Mouse (Mus musculus) cerebellum, adult 11-12 months (tissue): ENCODE data around the gene Ceacam9.
"Not testable (repeated sequence)": the region's sequence is repeated elsewhere in the genome, so short reads cannot be mapped to it uniquely, and the experiment has no call there.

Experiments used
- DNase-seq: peaks from one replicate; pipeline ENCODE4 v3.0.0; 2022

Gene Ceacam9

GRCm38 (mm10) chr7:16721629-16722028, at the start of gene Ceacam9:
TSS of gene Ceacam9 (plus strand) at chr7:16721929.
- no peak for DNase-seq

- DNase-seq: no peak
Observed at GRCm38 (mm10) chr7:16673823-16674222, 47.9 kb upstream of the Ceacam9 start.

- DNase-seq: not testable (repeated sequence)
Observed at GRCm38 (mm10) chr7:16674699-16675098, 47.0 kb upstream of the Ceacam9 start.

- DNase-seq: no peak
Observed at GRCm38 (mm10) chr7:16675605-16676004, 46.1 kb upstream of the Ceacam9 start, which contains the start of gene Ceacam15. TSS of gene Ceacam15 (minus strand) at chr7:16675705.

GRCm38 (mm10) chr7:16680194-16680593, 41.5 kb upstream of the Ceacam9 start:
- not testable (repeated sequence) for DNase-seq

GRCm38 (mm10) chr7:16689196-16689595, 32.5 kb upstream of the Ceacam9 start:
- no peak for DNase-seq

- no peak for DNase-seq
Observed at GRCm38 (mm10) chr7:16695025-16695424, 26.7 kb upstream of the Ceacam9 start.

GRCm38 (mm10) chr7:16699042-16699441, 22.7 kb upstream of the Ceacam9 start:
- no peak for DNase-seq

GRCm38 (mm10) chr7:16700583-16700982, 21.1 kb upstream of the Ceacam9 start:
- no peak for DNase-seq

- no peak for DNase-seq
Observed at GRCm38 (mm10) chr7:16706385-16706784, 15.3 kb upstream of the Ceacam9 start.

- no peak for DNase-seq
Observed at GRCm38 (mm10) chr7:16708244-16708643, 13.5 kb upstream of the Ceacam9 start.

GRCm38 (mm10) chr7:16710604-16711003, 11.1 kb upstream of the Ceacam9 start:
- no peak for DNase-seq

GRCm38 (mm10) chr7:16712633-16713415, 8.9 kb upstream of the Ceacam9 start:
- no peak for DNase-seq

- DNase-seq: not testable (repeated sequence)
Observed at GRCm38 (mm10) chr7:16716456-16717152, 5.1 kb upstream of the Ceacam9 start.

- DNase-seq: not testable (repeated sequence)
Observed at GRCm38 (mm10) chr7:16722490-16722889, 761 bp downstream of the Ceacam9 start.

- DNase-seq: no peak
Observed at GRCm38 (mm10) chr7:16728596-16729348, 7.0 kb downstream of the Ceacam9 start.

- not testable (repeated sequence) for DNase-seq
Observed at GRCm38 (mm10) chr7:16729563-16729962, 7.8 kb downstream of the Ceacam9 start.

GRCm38 (mm10) chr7:16730791-16731190, 9.1 kb downstream of the Ceacam9 start:
- no peak for DNase-seq

GRCm38 (mm10) chr7:16731893-16732422, 10.2 kb downstream of the Ceacam9 start:
- no peak for DNase-seq

- peak; percentile 60 for DNase-seq
Observed at GRCm38 (mm10) chr7:16737606-16738072, 15.9 kb downstream of the Ceacam9 start.

- DNase-seq: peak; percentile 98
Observed at GRCm38 (mm10) chr7:16738073-16738696, 16.5 kb downstream of the Ceacam9 start, which contains the start of gene Ap2s1. TSS of gene Ap2s1 (plus strand) at chr7:16738410.

GRCm38 (mm10) chr7:16739056-16739604, 17.4 kb downstream of the Ceacam9 start:
- peak; percentile 56 for DNase-seq
